Mouse (Mus musculus) midbrain, embryonic 16.5 days (tissue): ENCODE results near the gene Fastk. TPM values are rescaled to one million over a fixed set of nuclear protein-coding genes. Genes with fewer than 3 reads are reported as not detected.

Source experiments
- ATAC-seq: fragments of 200-750 bp; cut with Nextera tagmentation; 2 replicates; pipeline ENCODE4 v1.8.0; 2017; ENCODE audit warnings: moderate TSS enrichment
- H3K27ac ChIP-seq: fragments of 300-500 bp; sonication (generic); 2 replicates; pipeline ENCODE4 v1.5.1; 2014; ENCODE audit warnings: mild to moderate bottlenecking, low read length, mixed read lengths
- H3K27me3 ChIP-seq: fragments of 300-500 bp; sonication (generic); 2 replicates; pipeline ENCODE4 v1.6.1; 2014; ENCODE audit warnings: low read depth, low read length, mixed read lengths; ENCODE audit not compliant: control insufficient read depth, insufficient read depth
- H3K36me3 ChIP-seq: fragments of 300-500 bp; sonication (generic); 2 replicates; pipeline ENCODE4 v1.6.1; 2014; ENCODE audit warnings: mild to moderate bottlenecking, low read length, moderate library complexity, mixed read lengths; ENCODE audit not compliant: control insufficient read depth, insufficient read depth
- H3K4me1 ChIP-seq: fragments of 300-500 bp; sonication (generic); 2 replicates; pipeline ENCODE4 v1.6.1; 2014; ENCODE audit warnings: mild to moderate bottlenecking, low read length, mixed read lengths; ENCODE audit not compliant: control insufficient read depth, insufficient read depth
- H3K4me2 ChIP-seq: fragments of 300-500 bp; sonication (generic); 2 replicates; pipeline ENCODE4 v1.6.1; 2014; ENCODE audit warnings: mild to moderate bottlenecking, low read length, mixed read lengths
- H3K4me3 ChIP-seq: fragments of 300-500 bp; sonication (generic); 2 replicates; pipeline ENCODE4 v1.5.1; 2014; ENCODE audit warnings: low read depth, mild to moderate bottlenecking, low read length, moderate library complexity, mixed read lengths
- H3K9ac ChIP-seq: fragments of 300-500 bp; sonication (generic); 2 replicates; pipeline ENCODE4 v1.6.1; 2014; ENCODE audit warnings: low read depth, low read length, mixed read lengths
- H3K9me3 ChIP-seq: fragments of 300-500 bp; sonication (generic); replicated peaks from 2 replicates; pipeline ENCODE4 v1.6.1; 2014; ENCODE audit warnings: mild to moderate bottlenecking, low read length, mixed read lengths; ENCODE audit not compliant: control insufficient read depth, poor library complexity, severe bottlenecking
- WGBS: fragments of 180-500 bp; shearing (Covaris S2); extraction: QIAGEN DNeasy Blood & Tissue Kit; methylation state at CpG from one replicate; pipeline ENCODE4 v1.1.7; 2014; 5-methylcytosine and 5-hydroxymethylcytosine counted together
- polyA plus RNA-seq: library from polyadenylated mRNA; unstranded; fragments of >200 nt; fragmentation: Nextera tagmentation; extraction: Ambion mirVana; gene quantifications from 2 replicates; pipeline ENCODE4 v1.2.1, GENCODE M21; 2015

Fastk gene
- polyA plus RNA-seq, 1 experiment from 2014 or later = 96.2 TPM

DNA sequence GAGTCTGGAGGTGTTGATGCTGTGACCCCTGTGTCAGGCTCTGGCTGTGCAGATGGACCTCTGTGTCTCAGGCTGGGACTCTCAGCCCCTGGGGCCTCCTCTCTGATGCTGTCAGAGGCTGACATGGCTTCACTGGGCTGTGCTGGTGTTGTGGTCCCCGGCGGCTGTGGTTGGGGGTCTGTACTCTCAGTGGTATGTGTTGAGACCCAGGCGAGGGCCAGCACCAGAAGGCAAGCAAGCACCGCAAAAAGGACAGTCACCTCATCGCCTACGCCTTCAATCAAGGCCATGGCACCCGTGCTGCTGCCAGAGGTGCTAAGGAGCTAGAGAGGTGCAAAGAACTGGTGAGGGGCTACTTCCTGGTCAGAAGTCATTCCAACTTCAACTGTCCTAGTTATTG, 1.5 kb upstream of the Fastk start:
- Histone ChIP-seq H3K9ac (no peak overlapping the region), H3K36me3 (peaks cover 5% of the 10 kb centered on the region; the same call in 1 of the 2 replicates), H3K4me2 (peak overlapping the region; percentile 79), H3K27ac (no peak overlapping the region), H3K9me3 (no peaks in the 10 kb centered on the region), H3K27me3 (no peaks in the 10 kb centered on the region), H3K4me3 (no peak overlapping the region), H3K4me1 (peaks cover 31% of the 10 kb centered on the region)
- ATAC-seq = no peak
- 91% methylated on average over 7 of the region's 7 CpGs for WGBS

DNA sequence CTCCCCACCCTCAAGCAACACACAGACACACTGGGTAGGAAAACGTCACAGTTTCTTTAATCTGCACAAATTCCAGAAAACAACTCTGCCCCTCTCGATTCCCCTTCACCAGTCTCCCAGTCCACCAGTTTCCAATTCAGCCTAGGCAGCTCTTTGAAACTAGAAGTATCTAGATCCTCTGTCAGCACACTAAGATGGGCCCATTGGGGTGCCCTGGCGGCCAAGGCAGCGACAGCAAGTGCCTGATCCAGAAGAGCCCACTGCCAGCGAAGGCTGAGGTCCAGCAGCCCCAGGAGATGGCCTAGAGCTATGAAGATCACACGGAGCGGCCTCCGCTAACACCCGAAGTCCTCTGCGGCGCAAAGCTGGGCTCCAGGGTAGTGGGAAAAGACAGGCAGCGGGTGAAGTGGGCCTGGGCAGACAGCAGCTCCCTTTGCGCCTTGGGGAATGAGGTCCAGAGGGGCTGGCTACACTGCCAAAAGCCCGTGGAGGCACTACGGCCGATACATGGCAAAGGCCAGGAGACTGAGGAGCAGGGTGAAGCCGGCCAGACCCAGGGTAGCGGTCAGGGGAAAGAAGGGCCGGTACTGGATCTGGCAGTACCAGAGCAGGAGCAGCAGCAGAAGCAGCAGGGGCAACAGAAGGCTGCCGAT, 467 bp upstream of the Fastk start:
- Histone ChIP-seq H3K27ac (peak overlapping the region; percentile 94), H3K27me3 (no peaks in the 10 kb centered on the region), H3K9ac (peak overlapping the region; percentile 98), H3K4me3 (peak overlapping the region; percentile 94), H3K4me2 (peak overlapping the region; percentile 96), H3K9me3 (no peaks in the 10 kb centered on the region), H3K36me3 (peaks cover 12% of the 10 kb centered on the region; the same call in 1 of the 2 replicates), H3K4me1 (peaks cover 28% of the 10 kb centered on the region)
- 61% methylated on average over 20 of the region's 20 CpGs for WGBS
- ATAC-seq = peak; percentile 7

DNA sequence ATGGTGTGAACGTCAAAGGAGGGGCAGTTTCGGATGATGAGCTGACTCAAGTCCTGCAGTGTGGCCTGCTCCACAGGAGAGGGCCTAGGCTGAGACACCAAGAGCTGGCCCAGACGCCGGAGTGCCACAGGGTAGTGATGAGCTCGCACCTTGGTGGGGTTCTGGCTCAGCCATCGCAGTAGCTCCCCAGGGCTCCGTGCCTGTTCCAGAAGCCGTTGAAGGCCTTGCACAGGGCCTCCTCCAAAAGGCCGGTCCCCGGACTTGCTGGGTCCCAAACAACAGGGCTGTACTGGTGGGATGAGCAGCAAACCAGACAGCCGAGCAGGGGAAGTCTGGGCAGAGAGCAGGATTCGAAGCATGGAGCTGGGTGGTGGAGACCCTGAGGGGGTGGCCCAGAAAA, 1.2 kb downstream of the Fastk start:
- Histone ChIP-seq H3K27me3 (no peaks in the 10 kb centered on the region), H3K36me3 (peaks cover 26% of the 10 kb centered on the region), H3K4me2 (peak overlapping the region; percentile 96), H3K27ac (no peak overlapping the region; the same call in 1 of the 2 replicates), H3K9me3 (no peaks in the 10 kb centered on the region), H3K4me3 (peak overlapping the region; percentile 94), H3K9ac (peak overlapping the region; percentile 98), H3K4me1 (peaks cover 28% of the 10 kb centered on the region)
- no peak for ATAC-seq
- WGBS = 86% methylated on average over 12 of the region's 12 CpGs

DNA sequence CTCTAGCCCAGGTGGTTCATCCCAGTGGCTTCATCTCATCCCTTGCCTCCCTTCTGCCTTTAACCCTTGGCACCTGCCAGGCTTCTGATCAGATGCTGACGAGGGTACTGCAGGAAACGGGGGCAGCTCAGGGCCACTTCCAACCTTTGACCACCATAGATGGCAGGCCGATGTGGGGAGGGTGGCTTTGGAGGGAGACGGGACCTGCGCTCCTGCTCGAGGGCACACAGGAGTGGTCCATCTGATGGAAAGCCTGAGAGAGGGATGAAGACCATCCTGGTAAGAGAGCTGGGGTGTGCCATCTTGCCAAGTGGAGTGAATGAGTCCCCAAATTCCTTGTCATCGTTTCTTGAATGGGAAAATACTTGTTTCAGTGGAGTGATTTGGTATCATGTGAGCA, 1.9 kb downstream of the Fastk start:
- H3K27ac ChIP-seq = no peak overlapping the region
- H3K9ac ChIP-seq = no peak overlapping the region
- 91% methylated on average over 7 of the region's 7 CpGs for WGBS
- no peaks in the 10 kb centered on the region for H3K9me3 ChIP-seq
- no peaks in the 10 kb centered on the region for H3K27me3 ChIP-seq
- peaks cover 28% of the 10 kb centered on the region for H3K36me3 ChIP-seq
- H3K4me3 ChIP-seq = no peak overlapping the region
- H3K4me2 ChIP-seq = no peak overlapping the region
- peaks cover 28% of the 10 kb centered on the region for H3K4me1 ChIP-seq
- no peak for ATAC-seq

DNA sequence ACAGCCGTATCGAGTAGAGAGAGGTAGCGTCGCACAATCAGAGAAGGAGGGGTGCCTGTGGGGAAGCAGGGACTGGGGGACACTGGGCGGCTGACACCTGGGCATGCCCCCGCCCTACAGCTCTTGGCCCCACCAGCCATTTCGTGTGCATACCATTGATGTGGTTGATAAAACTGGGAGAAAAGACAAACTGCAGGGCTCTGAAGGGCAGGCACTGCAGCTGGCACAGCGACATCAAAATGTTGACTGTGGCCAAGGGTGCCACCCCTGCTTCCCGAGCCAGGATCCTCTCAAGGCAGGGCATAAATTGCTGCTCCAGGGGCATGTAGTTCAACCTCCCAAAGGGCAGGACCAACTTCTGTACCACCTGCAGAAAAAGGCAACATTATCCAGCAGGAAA, 3.1 kb downstream of the Fastk start:
- 90% methylated on average over 9 of the region's 9 CpGs for WGBS
- Histone ChIP-seq H3K9me3 (no peaks in the 10 kb centered on the region), H3K4me1 (peaks cover 21% of the 10 kb centered on the region), H3K9ac (no peak overlapping the region), H3K27ac (no peak overlapping the region), H3K36me3 (peaks cover 28% of the 10 kb centered on the region), H3K27me3 (no peaks in the 10 kb centered on the region), H3K4me3 (no peak overlapping the region), H3K4me2 (no peak overlapping the region)
- ATAC-seq = no peak

DNA sequence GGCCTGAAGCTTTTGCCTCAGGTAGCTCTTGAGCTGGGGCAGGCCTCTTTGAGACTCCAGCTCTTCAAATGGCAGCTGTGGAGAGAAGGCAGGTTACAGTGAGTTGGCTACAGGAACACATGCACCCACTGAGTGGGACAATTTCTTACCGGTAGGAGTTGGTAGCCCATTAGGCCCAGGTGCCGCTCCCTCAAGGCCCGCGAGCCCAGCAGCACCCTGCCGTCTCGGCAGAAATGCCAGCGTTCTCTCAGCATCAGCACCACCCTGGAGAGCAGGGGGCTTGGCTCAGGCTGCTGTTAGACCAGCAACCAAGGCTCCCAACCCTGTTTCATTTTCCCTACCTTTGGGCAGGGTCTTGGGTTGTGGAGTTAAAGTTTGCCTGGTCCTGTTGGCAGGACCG, 3.9 kb downstream of the Fastk start:
- no peak for ATAC-seq
- 92% methylated on average over 8 of the region's 8 CpGs for WGBS
- H3K9ac ChIP-seq = no peak overlapping the region
- peaks cover 28% of the 10 kb centered on the region for H3K36me3 ChIP-seq
- H3K4me3 ChIP-seq = no peak overlapping the region
- H3K27ac ChIP-seq = no peak overlapping the region
- H3K27me3 ChIP-seq = no peaks in the 10 kb centered on the region
- peaks cover 17% of the 10 kb centered on the region for H3K4me1 ChIP-seq
- H3K9me3 ChIP-seq = no peaks in the 10 kb centered on the region
- H3K4me2 ChIP-seq = no peak overlapping the region

DNA sequence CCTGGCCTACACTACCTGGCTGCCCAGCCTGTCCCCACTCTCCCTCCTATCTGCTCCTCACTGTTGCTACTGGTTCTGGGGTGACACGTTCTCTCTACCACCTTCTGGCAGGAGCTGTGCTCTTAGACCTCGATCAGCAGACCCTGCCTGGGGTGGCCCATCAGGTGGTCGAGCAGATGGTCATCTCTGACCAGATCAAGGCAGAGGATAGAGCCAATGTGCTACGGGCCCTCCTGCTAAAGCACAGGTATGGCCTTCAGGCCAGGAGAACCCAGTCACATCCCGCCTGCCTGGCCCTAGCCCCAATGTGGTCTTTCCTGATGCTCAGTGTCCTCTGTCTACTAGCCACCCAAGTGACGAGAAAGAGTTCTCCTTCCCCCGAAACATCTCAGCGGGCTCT, 11.1 kb downstream of the Fastk start:
- Histone ChIP-seq H3K27ac (no peak overlapping the region), H3K4me3 (no peak overlapping the region), H3K27me3 (no peaks in the 10 kb centered on the region), H3K36me3 (peaks cover 20% of the 10 kb centered on the region), H3K4me2 (no peak overlapping the region), H3K9ac (no peak overlapping the region), H3K4me1 (no peaks in the 10 kb centered on the region), H3K9me3 (no peaks in the 10 kb centered on the region)
- no peak for ATAC-seq
- WGBS = 88% methylated on average over 8 of the region's 8 CpGs

DNA sequence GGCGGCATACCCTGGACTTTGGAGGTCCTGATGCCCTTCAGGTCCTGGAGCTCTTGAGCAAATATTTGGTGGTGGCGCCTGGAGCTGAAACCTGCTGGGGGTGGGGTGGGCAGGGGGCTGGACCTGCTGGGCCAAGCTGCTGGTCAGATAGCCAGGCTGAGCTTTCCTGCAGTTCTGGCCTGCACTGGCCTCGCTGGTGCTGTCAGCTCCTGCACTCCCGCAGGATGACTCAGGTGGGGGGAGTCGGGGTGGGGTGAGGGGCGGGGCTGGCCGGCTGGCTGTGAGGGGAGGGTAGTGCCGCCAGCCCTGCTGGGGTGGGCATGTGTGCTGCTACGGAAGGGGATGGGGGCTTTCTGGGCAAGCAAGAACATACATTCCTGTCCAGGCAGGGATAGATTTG, 16.5 kb downstream of the Fastk start:
- Histone ChIP-seq H3K4me1 (peaks cover 20% of the 10 kb centered on the region), H3K36me3 (peaks cover 16% of the 10 kb centered on the region; the same call in 1 of the 2 replicates), H3K27ac (no peak overlapping the region), H3K27me3 (no peaks in the 10 kb centered on the region; the same call in 1 of the 2 replicates), H3K9me3 (no peaks in the 10 kb centered on the region), H3K4me2 (no peak overlapping the region), H3K4me3 (no peak overlapping the region), H3K9ac (peak overlapping the region; percentile 14; the same call in 1 of the 2 replicates)
- WGBS = 19% methylated on average over 9 of the region's 9 CpGs
- ATAC-seq = no peak

DNA sequence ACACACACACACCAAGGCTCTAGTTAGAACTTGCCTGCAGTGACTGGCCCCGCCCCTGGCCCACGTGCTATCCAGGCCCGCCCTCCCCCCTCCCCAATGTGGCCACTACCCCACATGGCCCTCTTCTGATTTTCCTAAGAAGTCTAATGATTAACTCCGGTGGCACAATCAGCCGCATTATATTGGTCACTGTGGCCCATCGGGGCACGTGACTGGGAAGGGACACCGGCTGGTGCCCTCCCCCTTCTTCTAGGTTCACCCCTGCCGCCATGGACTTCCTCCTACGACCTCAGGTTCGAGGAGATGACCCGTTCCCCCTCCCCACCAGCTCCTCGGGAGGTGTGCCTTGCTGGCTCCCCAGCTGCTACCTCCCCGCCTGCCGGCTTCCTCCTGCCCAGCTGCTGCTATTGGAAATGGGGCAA, 17.1 kb downstream of the Fastk start:
- Histone ChIP-seq H3K4me3 (no peak overlapping the region), H3K9me3 (no peaks in the 10 kb centered on the region), H3K27ac (no peak overlapping the region), H3K4me2 (peak overlapping the region; percentile 6; the same call in 1 of the 2 replicates), H3K27me3 (no peaks in the 10 kb centered on the region; the same call in 1 of the 2 replicates), H3K4me1 (peaks cover 20% of the 10 kb centered on the region), H3K9ac (0 out of 2 replicates have a peak overlapping the region, but pooled peaks have one; percentile 14), H3K36me3 (peaks cover 16% of the 10 kb centered on the region; the same call in 1 of the 2 replicates)
- 8% methylated on average over 14 of the region's 15 CpGs for WGBS
- ATAC-seq = no peak
